Mouse (Mus musculus): Measurements from ENCODE around the gene Il17f.
A peak's percentile ranks its signal among the peaks of the same experiment; 100 is the strongest.
"Not testable (repeated sequence)": the region's sequence is repeated elsewhere in the genome, so short reads cannot be mapped to it uniquely, and the experiment has no call there.

Gene Il17f

GRCm38 (mm10) chr1:20790517-20790916 lies at the start of gene Il17f:
Gene Il17f, minus strand, starts transcription at chr1:20790617.
- not testable (repeated sequence) for DNase-seq (ENCODE audit: low spot score in 2 of 2)

- DNase-seq (ENCODE audit: low spot score in 2 of 2): no peak
Observed at GRCm38 (mm10) chr1:20839911-20840310, 49.5 kb upstream of the Il17f start.

GRCm38 (mm10) chr1:20836551-20837125 lies 46.2 kb upstream of the Il17f start:
- DNase-seq (ENCODE audit: low spot score in 2 of 2): no peak

GRCm38 (mm10) chr1:20833141-20833511 lies 42.7 kb upstream of the Il17f start:
- DNase-seq (ENCODE audit: low spot score in 2 of 2): no peak

GRCm38 (mm10) chr1:20832473-20833140 lies 42.2 kb upstream of the Il17f start:
- no peak for DNase-seq (ENCODE audit: low spot score in 2 of 2)

GRCm38 (mm10) chr1:20830546-20830945 lies 40.1 kb upstream of the Il17f start:
- DNase-seq (ENCODE audit: low spot score in 2 of 2): no peak

GRCm38 (mm10) chr1:20828061-20828460 lies 37.6 kb upstream of the Il17f start:
- DNase-seq (ENCODE audit: low spot score in 2 of 2): no peak

GRCm38 (mm10) chr1:20825036-20825435 lies 34.6 kb upstream of the Il17f start:
- no peak for DNase-seq (ENCODE audit: low spot score in 2 of 2)

GRCm38 (mm10) chr1:20823906-20824305 lies 33.5 kb upstream of the Il17f start:
- DNase-seq (ENCODE audit: low spot score in 2 of 2): no peak

- DNase-seq (ENCODE audit: low spot score in 2 of 2): no peak
Observed at GRCm38 (mm10) chr1:20823471-20823870, 33.1 kb upstream of the Il17f start.

GRCm38 (mm10) chr1:20820959-20821358 lies 30.5 kb upstream of the Il17f start:
- DNase-seq (ENCODE audit: low spot score in 2 of 2): no peak

GRCm38 (mm10) chr1:20819771-20820605 lies 29.6 kb upstream of the Il17f start, which contains the start of gene Mcm3:
Gene Mcm3, minus strand, starts transcription at chr1:20820312.
- peak; percentile 67 to 78 for DNase-seq (ENCODE audit: low spot score in 2 of 2)

- no peak for DNase-seq (ENCODE audit: low spot score in 2 of 2)
Observed at GRCm38 (mm10) chr1:20817596-20817995, 27.2 kb upstream of the Il17f start.

GRCm38 (mm10) chr1:20817172-20817571 lies 26.8 kb upstream of the Il17f start:
- no peak for DNase-seq (ENCODE audit: low spot score in 2 of 2)

GRCm38 (mm10) chr1:20814521-20814920 lies 24.1 kb upstream of the Il17f start:
- no peak for DNase-seq (ENCODE audit: low spot score in 2 of 2)

GRCm38 (mm10) chr1:20804526-20804925 lies 14.1 kb upstream of the Il17f start:
- no peak for DNase-seq (ENCODE audit: low spot score in 2 of 2)

GRCm38 (mm10) chr1:20801682-20802390 lies 11.4 kb upstream of the Il17f start:
- DNase-seq (ENCODE audit: low spot score in 2 of 2): no peak

- DNase-seq (ENCODE audit: low spot score in 2 of 2): no peak
Observed at GRCm38 (mm10) chr1:20801275-20801674, 10.9 kb upstream of the Il17f start.

GRCm38 (mm10) chr1:20795178-20795577 lies 4.8 kb upstream of the Il17f start:
- DNase-seq (ENCODE audit: low spot score in 2 of 2): no peak

- DNase-seq (ENCODE audit: low spot score in 2 of 2): no peak
Observed at GRCm38 (mm10) chr1:20794760-20795159, 4.3 kb upstream of the Il17f start.

- DNase-seq (ENCODE audit: low spot score in 2 of 2): no peak
Observed at GRCm38 (mm10) chr1:20791414-20791813, 997 bp upstream of the Il17f start.

GRCm38 (mm10) chr1:20788419-20788818 lies 2.0 kb downstream of the Il17f start:
- DNase-seq (ENCODE audit: low spot score in 2 of 2): no peak

Measured in spleen, postnatal 14 days (tissue).